Mouse (Mus musculus): ENCODE data around the gene Bach2.

Bach2 gene

DNA sequence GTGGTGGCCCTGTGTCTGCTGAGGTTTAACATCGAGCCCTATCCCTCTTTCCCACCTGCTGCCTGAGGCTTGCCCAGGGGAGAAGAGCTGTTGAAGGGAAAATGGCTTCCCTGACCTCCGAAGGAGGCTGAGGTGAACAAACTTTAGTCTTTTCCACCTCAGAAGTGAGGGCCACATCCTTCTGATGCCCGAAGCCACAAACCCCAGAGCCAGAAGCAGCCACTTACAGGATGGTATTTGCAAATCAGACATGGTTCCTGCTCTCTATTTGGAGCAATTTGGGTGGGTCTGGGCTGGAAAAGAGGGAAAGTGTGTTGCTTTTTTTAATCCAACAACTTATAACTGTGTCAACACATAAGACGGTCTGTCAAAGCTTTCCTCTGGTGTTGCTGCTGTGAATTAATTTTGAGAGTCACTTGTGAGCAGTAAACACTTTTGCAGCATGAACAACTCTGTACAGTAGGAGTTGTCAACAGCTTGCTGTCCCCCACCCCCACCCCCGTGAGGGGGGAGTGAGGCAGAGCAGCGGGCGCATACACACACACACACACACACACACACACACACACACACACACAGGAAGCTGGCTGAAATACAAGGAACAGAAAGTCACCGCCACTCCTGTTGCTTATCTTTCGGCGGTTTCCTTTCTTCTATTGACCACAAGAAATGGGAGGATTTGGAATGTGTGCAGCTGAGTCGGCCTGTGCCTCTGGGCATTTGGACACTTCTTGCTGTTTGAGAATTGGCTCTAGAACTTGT lies 149.1 kb downstream of the Bach2 start:
- peak; percentile 61 for DNase-seq (ENCODE audit: low read depth)

DNA sequence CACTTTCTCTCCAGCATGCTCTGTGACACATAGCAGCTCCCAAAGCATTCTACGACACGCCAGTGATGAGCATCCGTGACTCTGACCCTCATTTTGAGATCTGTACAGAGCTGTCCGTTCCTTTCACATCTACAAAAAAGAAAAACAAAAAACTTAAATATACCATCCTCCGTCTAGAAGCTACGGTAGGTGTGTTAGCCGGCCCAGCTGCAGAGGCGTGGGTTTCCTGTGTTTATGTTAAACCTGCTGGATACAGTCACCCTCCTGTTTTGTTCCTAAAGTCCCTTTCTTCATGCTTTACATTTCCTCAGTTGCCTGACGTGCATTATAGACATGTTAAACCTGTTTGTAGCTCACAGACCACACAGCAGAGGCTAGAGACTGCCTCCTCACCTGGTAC lies 150.0 kb downstream of the Bach2 start:
- peak; percentile 47 for DNase-seq (ENCODE audit: low read depth)

DNA sequence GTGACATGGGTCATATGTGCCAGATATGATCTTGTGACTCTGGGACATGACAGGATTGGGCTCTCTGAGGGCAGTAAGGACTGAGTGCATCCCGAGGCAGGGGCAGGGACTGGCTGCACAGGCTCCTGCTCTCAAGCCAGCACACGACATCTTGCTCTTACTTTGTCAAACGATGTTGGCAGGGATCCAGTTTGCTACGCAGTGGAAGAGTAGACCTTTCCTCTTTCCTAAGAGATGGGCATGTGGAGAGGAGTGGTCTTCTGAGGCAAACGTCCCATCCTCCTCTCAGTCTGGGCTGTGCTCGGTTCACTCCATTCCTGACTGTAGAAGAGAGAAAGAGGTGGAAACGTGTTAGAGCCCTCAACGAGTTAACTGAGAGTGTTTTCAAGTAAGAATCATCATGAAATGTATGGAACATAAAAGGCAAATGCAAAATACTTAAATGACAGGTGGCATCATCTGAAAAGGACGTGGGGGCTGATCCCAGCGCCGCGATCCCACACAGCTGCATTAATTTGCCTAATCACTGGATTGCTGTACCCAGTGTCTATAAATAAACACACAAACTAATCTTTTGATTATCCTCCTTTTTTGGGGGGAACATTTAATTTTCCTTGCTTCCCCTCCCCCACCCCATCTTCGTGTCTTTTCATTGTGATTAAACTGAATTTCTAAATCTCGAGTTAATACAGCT lies 150.7 kb downstream of the Bach2 start:
- no peak for DNase-seq (ENCODE audit: low read depth)

DNA sequence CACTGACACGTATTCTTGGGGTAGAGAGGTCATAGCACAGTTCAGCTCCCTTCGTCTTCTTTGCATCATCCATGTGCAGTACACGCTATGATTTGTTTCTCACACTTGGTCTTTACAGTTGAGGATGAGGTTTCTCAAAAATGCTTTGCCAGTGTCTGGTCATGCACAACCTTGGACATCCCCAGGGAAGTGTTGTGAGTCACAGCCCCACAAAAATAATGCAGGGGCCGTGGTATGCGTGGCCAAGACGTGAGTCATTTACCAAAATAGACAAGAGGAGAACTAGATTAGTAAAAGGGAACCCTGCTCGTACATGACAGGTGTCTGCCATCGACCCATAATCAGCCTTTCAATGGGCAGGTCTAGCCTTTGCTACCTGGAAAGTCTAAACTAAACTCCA lies 152.7 kb downstream of the Bach2 start:
- DNase-seq (ENCODE audit: low read depth): no peak

GRCm38 (mm10) chr4:32393226-32393625 lies 154.6 kb downstream of the Bach2 start:
- DNase-seq (ENCODE audit: low read depth): no peak

DNA sequence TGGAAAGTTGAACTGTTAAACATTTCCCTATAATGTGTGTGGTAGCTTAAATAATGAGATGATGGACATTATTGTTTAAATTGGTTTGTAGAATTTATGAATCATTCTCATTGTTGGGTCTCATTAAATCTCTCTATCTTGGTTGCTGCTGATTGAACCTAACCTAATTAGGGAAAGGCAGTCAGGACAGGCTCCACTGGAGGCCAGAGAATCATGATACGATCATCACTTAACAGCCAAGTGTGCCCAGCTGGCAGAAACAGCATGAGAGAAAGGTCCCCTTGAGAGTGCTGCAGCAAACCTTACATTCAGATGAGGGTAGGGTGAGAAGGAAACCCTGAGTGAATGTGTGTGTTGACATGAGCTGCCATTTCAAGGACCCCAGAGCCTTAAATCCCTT lies 155.3 kb downstream of the Bach2 start:
- no peak for DNase-seq (ENCODE audit: low read depth)

DNA sequence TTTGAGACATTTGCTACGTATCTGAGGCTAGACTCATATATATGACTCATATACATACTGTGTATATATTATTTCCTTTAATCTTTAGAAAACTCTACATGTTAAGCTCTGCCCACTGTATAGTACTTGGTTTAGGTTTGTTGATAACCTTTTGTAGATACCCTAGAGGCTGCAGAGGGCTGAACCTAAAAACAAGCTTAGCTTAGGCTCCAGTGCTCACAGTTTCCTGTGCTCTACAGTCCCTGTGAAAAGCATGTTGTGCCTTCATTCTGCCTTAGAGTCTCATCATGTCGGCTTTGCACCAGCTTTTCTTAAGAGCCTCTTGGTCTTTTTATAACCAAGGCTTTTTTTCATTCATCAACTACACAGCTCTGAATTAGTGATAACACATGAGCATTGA lies 156.2 kb downstream of the Bach2 start:
- peak; percentile 42 for DNase-seq (ENCODE audit: low read depth)

DNA sequence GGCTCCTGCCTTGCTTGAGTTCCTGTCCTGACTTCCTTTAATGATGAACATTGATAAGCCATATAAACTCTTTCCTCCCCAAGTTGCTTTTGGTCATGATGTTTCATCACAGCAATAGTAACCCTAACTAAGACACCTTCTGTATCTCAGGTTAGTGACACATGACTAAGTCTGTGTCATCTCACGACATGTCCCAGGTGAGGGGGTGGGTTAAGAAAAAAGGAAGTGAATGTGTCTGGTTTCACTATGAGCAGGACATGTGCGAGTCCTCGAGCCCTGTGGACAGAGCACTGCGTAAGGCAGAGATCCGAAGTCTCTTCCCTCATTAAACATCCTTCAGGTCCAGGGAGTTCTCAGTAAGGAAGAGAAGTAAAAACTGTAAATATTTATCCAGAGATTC lies 162.9 kb downstream of the Bach2 start:
- DNase-seq (ENCODE audit: low read depth): peak; percentile 73

GRCm38 (mm10) chr4:32403506-32403905 lies 164.9 kb downstream of the Bach2 start:
- peak; percentile 49 for DNase-seq (ENCODE audit: low read depth)

GRCm38 (mm10) chr4:32405149-32405882 lies 166.7 kb downstream of the Bach2 start:
- DNase-seq (ENCODE audit: low read depth): peak; percentile 82

- DNase-seq (ENCODE audit: low read depth): no peak
These were observed 167.4 kb downstream of the Bach2 start for GRCm38 (mm10) chr4:32405985-32406384.

DNA sequence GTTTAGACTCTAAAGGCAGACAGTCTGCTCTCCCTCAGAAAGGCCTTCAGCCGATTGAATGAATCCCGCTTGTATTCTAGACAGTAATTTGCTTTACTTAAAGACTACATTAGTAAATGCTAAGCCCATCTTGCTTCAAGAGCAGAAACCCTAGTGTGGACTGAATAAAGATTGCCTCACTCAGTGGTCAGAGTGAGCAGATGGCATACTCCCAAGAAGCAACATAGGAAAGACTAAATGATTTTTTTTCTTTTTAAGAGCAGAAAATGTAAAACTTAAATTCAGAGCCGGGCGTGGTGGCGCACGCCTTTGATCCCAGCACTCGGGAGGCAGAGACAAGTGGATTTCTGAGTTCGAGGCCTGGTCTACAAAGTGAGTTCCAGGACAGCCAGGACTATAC lies 169.9 kb downstream of the Bach2 start:
- DNase-seq (ENCODE audit: low read depth): no peak

DNA sequence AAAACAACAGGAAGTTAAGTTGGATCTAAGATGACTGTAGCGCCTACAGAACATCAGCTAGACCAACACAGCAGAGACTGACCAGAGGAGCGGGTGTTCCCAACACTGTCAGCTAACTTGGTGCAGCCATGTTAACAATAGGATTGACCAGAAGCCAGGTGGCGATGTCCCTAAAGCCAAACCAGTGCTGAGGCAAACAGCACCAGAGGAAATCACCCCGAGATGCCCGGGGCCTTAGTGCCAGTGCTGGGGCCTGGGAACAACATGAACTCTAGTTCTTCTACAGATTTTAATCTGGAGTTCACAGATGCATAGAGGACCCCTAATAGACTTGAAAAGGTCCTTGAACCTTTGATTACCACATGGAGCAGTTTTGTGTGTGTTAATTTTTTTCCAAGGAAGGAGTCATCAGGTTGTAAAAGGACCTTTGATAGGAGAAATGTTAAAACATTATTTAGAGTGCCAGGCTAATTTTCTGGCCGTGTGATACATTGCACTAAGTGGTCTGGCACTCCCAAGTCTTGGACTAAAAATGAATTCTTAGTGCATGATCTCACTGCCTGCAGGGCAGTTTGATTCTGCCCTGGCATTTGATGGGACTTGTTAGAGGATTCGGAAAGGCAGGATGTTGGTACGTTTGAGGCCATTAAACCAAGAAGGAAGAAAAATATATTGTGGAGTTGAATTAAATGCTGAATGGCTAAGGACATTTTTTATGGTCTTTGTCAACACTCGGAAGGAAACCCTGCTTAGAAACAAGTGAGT lies 170.7 kb downstream of the Bach2 start:
- no peak for DNase-seq (ENCODE audit: low read depth)

DNA sequence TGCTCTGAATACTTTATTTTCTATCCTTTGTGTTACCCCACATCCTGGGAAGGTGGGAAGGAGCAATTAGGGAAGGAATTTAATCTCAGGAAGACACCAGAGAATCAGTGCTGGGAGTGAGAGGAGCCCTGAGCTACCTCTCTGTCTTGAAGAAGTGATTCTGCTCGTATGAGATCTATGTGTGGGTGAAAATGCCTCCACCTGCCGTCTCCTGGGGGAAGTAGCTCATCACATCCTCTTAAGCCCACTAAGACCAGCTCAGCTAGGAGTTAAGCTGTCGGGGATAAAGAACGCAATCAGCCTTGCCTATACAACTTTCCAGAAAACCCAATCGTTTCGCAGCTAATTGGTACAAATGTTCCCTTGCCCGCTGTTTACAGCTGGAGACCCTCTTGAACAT lies 174.5 kb downstream of the Bach2 start:
- peak; percentile 42 for DNase-seq (ENCODE audit: low read depth)

DNA sequence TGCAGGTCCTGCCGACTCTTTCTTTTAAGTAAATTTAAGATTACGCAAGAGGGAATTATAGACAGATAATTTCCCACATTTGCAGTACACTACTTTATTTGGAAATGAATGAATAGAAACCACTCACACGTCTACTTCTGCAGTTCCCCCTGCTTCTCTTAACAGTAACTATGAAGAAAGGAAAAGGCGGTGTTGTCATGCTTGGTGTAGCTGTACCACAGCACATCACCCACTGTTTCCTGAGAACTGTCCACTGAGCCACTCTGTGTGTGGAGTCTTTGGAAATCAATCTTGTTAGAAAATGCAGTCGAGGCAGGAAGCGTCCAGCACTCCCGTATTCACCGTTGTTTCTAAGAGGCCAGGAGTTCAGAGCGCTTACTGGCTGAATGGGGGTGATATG lies 174.9 kb downstream of the Bach2 start:
- no peak for DNase-seq (ENCODE audit: low read depth)

DNA sequence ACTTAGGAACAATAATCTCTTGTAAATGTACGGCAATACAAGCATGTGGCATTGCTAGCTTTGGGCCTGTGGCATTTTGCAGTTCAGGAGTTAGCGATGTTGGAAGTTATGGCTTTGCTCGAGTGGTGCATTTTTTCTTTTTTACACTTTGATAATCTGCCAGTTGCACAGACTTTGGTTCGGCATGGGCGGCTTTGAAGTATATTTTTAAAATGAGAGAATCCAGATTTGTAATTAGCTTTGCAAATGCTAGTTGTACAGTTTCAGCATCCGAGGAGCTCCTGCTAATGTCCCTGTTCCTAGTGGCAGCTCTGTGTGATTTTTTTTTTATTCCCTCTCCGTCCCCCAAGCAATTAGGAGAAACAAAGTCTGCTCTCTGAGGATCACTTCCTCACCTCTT lies 176.4 kb downstream of the Bach2 start:
- no peak for DNase-seq (ENCODE audit: low read depth)

GRCm38 (mm10) chr4:32417939-32418338 lies 179.3 kb downstream of the Bach2 start:
- DNase-seq (ENCODE audit: low read depth): no peak

GRCm38 (mm10) chr4:32421570-32421969 lies 183.0 kb downstream of the Bach2 start:
- DNase-seq (ENCODE audit: low read depth): no peak

DNA sequence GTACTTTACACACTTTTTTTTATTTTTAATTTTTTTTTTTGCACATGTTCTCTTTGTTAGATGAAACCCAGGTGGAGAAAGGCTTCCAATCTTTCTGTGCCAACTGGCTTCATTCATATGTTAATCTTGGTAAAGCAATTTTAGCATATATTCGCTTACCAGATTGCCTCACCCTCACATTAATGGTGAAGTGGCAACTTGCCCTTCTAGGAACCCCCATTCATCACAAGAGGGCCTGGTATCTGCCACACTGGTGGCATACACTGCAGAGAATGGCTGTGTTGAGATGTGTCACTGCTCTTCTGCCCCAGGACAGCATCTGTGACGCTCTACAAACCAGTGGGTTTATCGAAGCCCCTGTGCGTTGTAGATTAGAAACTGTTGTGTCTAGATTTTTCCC lies 183.8 kb downstream of the Bach2 start:
- DNase-seq (ENCODE audit: low read depth): no peak

DNA sequence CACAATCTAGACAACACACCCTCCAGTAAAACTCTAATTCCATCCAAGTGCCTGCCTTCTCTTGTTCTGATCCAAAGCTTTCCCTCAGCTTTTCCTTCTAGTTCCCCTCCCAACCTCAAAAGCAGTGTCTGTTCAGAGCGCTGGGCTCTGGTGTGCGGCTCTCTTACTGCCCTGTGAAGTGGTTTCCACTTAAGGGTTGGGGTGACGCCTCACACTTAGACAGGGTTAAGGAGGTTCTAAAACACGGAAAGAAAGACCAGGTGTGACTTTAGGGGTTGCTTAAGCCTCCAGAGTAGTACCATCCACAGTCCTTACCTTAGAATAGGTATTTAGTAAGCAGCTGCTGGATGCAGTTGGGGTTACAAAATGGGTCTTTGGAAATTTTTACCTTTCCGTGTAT lies 185.1 kb downstream of the Bach2 start:
- peak; percentile 58 for DNase-seq (ENCODE audit: low read depth)

GRCm38 (mm10) chr4:32424434-32424833 lies 185.8 kb downstream of the Bach2 start:
- DNase-seq (ENCODE audit: low read depth): peak; percentile 82

GRCm38 (mm10) chr4:32425060-32425459 lies 186.5 kb downstream of the Bach2 start:
- peak; percentile 70 for DNase-seq (ENCODE audit: low read depth)
